Mouse (Mus musculus): Measurements from ENCODE around the gene Olfr648.

The Olfr648 gene

GRCm38 (mm10) chr7:104183292-104183691 is at the start of gene Olfr648:
TSS of gene Olfr648 (minus strand) at chr7:104183392.
- DNase-seq, result no peak

GRCm38 (mm10) chr7:104231203-104231602 is 48.0 kb upstream of the Olfr648 start:
- DNase-seq, result peak; percentile 36

DNA sequence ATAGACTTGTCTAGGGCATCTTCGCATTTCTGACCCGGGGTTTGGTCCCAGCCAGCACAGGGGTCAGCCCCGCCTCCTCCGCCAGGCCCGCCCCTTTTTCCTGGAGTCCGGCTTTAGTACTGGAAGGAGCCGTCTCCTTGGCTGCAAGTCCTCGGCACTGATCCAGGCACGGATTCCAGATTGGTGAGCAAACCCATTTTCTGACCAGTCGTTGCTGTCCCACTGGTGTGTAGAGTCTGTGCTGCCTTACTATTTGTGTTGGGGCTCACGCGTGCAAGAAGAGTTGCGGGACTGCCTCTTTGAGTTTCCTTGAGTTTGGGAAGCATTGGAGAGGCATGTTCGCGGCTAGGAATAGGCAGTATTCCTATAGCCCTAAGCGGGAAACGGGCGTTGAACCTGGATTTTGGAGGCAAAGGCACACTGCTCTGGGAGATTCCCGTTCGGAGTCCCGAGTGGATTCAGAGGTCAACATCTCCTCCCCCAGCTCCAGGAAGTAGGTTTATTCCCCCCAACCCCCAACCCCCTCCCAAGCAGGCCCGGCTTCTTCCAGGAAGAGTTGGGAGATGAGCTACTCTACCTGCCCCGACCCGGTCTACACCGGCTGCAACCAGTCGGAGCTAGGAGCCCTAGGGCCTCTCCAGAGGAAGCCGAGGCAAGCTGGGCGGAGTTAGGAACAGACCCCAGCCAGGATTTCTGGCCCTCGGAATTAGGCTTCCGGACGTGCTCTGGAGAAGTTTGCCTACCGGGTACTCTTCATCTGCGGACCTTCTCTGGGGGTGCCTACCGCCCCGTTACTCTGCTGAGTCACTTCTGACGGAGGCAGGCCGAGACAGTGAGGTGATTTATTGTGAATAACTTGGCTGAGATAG is 35.7 kb upstream of the Olfr648 start, which contains the start of gene Trim6:
TSS of gene Trim6 (plus strand) at position 93 of the 869 bp plus-strand sequence.
- DNase-seq, result peak; percentile 86

- no peak for DNase-seq
Observed at GRCm38 (mm10) chr7:104217881-104218280, 34.7 kb upstream of the Olfr648 start.

DNA sequence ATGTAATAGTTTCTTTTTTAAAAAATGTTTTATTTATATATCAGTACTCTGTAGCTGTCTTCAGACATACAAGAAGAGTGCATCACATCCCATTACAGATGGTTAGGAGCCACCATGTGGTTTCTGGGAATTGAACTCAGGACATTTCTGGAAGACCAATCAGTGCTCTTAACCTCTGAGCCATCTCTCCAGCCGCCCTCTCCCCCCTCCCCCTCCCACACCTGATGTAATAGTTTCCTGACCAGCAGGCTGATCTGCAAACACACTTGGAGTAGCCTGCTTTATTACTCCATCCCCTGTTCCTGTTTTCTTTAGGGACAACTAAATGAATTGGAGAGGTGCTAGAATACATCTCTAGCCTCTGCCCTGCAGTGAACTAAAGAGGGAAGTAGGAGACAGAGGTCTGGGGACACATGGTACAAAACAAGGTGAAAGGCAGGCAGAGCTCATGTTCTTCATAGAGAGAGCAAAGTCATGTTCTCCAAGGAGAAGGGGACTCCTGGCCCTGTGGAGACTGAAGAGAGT is 32.9 kb upstream of the Olfr648 start:
- no peak for DNase-seq

DNA sequence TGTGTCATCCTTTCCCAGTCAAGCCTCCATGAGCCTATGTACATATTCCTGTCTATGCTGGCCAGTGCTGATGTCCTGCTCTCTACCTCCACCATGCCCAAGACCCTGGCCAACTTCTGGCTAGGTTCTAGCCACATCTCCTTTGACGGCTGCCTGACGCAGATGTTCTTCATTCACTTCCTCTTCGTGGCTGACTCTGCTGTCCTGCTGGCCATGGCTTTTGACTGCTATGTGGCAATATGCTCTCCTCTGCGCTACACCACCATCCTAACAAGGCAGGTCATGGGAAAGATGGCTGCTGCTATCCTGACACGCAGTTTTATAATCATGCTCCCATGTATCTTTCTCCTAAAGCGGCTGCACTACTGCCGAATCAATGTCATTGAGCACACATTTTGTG is 23.0 kb upstream of the Olfr648 start:
- no peak for DNase-seq

DNA sequence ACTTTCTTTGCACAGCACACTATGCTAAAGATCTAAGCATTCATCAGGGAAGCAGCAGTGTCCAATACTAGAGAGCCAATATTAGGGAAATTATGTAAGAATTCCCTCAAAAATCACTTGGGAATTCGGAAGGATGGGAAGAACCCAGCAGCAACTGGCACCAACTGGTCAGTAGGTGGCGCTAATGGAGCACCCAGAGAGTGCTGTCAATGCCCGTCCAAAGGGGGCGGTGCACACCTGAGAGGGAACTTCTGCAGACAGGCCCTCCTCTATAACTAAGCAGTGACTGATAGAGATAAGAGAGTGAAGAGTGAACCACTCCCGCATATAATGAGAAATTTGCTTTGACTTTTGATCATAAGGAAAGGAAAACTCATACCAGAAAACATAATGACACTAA is 16.6 kb upstream of the Olfr648 start:
- peak; percentile 85 for DNase-seq

DNA sequence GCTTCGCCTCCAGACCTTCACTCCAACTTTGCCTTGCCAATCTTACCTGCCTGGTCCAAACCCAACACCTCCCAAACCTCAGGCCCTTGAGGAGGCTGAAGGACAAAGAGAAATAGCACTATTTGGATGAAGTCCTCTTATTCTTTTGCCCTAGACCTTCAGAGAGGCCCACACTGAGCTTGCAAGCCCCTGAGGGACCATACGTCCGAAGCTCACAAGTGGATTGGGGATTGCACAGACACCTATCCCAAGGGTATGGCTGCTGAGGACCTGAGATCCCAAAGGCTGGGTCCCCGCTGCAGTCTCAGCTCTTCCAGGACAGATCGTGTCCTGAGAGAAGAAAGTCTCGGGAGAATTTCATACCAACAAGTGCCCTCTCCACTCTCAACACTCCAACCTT is 12.7 kb upstream of the Olfr648 start, which contains the start of gene Olfr649:
TSS of gene Olfr649 (minus strand) at position 101 of the 400 bp plus-strand sequence.
- no peak for DNase-seq

GRCm38 (mm10) chr7:104191275-104191674 is 8.1 kb upstream of the Olfr648 start:
- DNase-seq, result no peak

DNA sequence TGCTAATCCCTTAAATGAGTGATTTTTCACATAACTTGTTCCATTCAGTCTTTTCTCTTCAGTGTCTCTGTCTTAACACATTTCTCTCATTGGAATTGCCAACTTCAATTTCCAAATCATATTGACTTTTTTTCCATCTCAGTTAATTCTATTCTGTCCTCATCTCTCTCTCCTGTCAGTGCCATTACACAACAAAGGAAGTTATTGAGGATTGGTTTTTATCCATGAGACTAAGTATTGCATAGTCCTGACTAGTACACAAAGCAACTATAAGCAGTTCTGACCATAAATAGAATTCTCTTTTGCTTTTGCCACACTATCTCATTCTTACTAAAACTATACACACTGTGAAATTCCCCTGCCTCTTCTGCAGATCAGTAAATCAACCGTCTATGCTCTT is 4.1 kb downstream of the Olfr648 start:
- DNase-seq, result no peak

GRCm38 (mm10) chr7:104178422-104179054 is 4.7 kb downstream of the Olfr648 start:
- DNase-seq, result no peak

GRCm38 (mm10) chr7:104175085-104175484 is 8.1 kb downstream of the Olfr648 start:
- DNase-seq, result no peak

DNA sequence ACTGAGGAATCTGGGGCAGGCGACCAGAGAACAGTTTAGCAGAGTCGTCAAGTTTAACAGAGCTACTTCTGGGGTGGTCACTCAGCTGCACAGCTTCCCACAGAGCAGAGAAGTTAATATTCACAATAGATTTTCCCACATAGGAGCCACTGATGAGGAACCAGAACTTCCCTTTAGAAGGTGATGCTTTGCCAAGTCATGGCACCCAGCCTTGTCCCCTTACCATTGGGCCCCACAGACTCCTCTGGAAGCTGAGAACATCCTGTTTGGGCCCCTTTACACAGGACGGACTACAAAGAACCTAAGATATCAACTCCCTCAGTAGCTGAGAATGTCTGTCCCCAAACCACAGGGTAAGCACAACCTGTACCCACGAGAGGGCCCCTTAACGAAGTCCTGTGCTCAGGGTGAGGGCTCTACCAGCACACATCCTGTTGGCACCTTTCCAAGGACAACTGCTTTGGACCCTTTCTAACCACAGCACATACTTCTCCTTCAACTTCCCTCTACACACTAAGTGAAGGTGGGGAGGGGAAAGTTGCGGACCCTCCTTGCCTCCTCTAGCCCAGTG is 13.5 kb downstream of the Olfr648 start:
- no peak for DNase-seq

DNA sequence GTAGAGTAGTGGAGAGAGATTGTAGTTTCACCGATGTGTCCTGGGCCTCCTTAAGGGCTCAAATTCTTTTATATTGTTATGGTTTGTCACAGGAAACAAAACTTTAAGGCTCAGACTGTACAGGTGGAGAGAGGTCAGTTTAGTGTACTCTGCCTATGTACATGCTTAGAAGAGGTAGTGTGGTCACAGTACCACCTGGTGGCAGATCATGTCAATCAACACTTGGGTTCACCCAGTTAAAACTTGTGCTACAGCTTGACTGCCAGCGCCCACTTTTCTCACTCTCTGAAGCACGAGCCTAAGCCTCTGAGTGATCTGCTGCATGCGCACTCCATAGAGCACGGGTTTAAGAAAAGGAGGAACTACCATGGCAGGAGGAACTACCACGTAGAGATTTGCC is 16.1 kb downstream of the Olfr648 start:
- DNase-seq, result no peak

DNA sequence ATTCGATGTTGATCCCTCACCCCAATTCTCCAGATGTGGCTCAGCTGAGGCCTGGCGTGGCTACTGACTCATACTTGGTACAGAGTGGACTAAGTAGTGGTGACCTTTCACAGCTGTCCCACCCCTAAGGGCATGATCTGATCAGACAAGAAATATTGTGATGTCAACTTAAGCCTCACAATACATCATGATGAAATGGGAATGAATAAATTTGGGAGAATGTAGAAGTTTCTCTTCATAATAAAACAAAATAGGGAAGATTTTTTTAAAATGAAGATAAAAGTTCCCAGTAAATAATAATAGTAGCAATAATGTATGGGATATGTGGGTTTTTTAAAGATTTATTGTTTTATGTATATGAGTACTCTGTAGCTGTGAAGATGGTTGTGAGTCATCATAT is 32.7 kb downstream of the Olfr648 start, which contains the start of gene Ubqlnl:
TSS of gene Ubqlnl (minus strand) at position 101 of the 400 bp plus-strand sequence.
- DNase-seq, result no peak

DNA sequence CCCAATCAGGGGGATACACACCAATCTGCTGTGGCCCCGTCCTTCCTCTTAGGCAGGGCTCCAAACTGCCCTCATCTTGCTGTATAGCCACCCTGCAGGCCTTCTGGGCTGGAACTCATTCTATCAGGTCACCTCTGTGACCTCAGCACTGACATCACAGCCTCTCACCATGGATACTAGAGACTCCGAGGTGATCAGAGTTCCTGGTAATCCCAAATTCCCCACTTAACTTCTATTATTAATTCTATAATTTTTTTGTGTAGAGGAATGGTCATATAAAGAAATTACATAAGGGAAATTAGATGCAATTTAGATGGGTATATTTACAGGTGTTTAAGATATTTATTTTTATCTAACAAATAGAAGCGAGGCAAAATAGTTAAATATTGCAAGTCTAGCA is 40.0 kb downstream of the Olfr648 start, which contains the start of gene Ubqln3:
TSS of gene Ubqln3 (minus strand) at position 101 of the 400 bp plus-strand sequence.
- no peak for DNase-seq

DNA sequence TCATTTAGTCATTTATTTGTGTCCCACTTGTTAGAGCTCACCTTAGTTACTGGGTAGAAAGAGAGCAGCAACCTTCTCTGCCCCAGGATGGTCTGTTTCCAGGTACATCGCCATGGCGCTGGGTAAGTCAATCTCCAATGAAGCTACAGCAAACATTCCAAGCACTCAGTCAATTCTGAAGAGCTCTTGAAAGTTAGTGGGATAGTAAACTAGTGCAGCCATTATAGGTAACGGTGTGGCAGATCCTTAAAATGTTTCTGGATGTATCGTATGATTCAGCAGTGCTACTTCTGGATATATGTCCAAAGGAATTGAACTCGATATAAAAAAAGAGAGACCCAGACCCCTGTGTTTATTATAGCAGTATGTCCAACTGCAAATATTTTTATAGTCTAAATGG is 45.9 kb downstream of the Olfr648 start, which contains the start of gene Olfr643:
TSS of gene Olfr643 (minus strand) at position 101 of the 400 bp plus-strand sequence.
- DNase-seq, result no peak

GRCm38 (mm10) chr7:104129726-104130125 is 53.5 kb downstream of the Olfr648 start, which contains the start of gene Ubqln5:
TSS of gene Ubqln5 (minus strand) at chr7:104129826.
- DNase-seq, result no peak
